Mouse (Mus musculus) forebrain, postnatal 0 days (tissue): ENCODE measurements at regions not wholly inside any gene's neighbourhood (a gene's known extent, or its start where the extent isn't known, plus 50 kb on each side); places are given as distances from the start of the nearest gene placed in this dataset.

Experiments used
- ATAC-seq: fragments of 200-750 bp; cut with Nextera tagmentation; 2 replicates; pipeline ENCODE4 v1.8.0; 2017; ENCODE audit warnings: mild to moderate bottlenecking, moderate library complexity
- DNase-seq: peaks from one replicate; pipeline ENCODE4 v3.0.0-alpha.2; 2015
- H3K27ac ChIP-seq: fragments of 300-500 bp; sonication (generic); 2 replicates; pipeline ENCODE4 v1.5.1; 2014; ENCODE audit warnings: low read depth, mild to moderate bottlenecking, antibody characterized with exemption, low read length, moderate library complexity, mixed read lengths
- H3K27me3 ChIP-seq: fragments of 300-500 bp; sonication (generic); 2 replicates; pipeline ENCODE4 v1.6.1; 2014; ENCODE audit warnings: mild to moderate bottlenecking, low read length, mixed read lengths; ENCODE audit not compliant: insufficient read depth
- H3K36me3 ChIP-seq: fragments of 300-500 bp; sonication (generic); 2 replicates; pipeline ENCODE4 v1.6.1; 2014; ENCODE audit warnings: mild to moderate bottlenecking, moderate library complexity; ENCODE audit not compliant: insufficient read depth
- H3K4me1 ChIP-seq: fragments of 300-500 bp; sonication (generic); 2 replicates; pipeline ENCODE4 v1.6.1; 2014; ENCODE audit warnings: antibody characterized with exemption; ENCODE audit not compliant: insufficient read depth
- H3K4me2 ChIP-seq: fragments of 300-500 bp; sonication (generic); 2 replicates; pipeline ENCODE4 v1.6.1; 2014; ENCODE audit warnings: low read depth, mild to moderate bottlenecking, moderate library complexity
- H3K4me3 ChIP-seq: fragments of 300-500 bp; sonication (generic); 2 replicates; pipeline ENCODE4 v1.5.1; 2014; ENCODE audit warnings: low read depth, low read length, mixed read lengths
- H3K9ac ChIP-seq: fragments of 300-500 bp; sonication (generic); 2 replicates; pipeline ENCODE4 v1.6.1; 2014; ENCODE audit warnings: mild to moderate bottlenecking
- H3K9me3 ChIP-seq: fragments of 300-500 bp; sonication (generic); 2 replicates; pipeline ENCODE4 v1.6.1; 2016; ENCODE audit warnings: low read length
- CTCF ChIP-seq: sonication (generic); IDR thresholded peaks from 2 replicates; pipeline ENCODE4 v1.5.1; 2016; ENCODE audit warnings: antibody characterized with exemption, control low read depth, low read depth
- WGBS: fragments of 180-500 bp; shearing (Covaris S2); extraction: QIAGEN DNeasy Blood & Tissue Kit; methylation state at CpG from one replicate; pipeline ENCODE4 v1.1.7; 2014; 5-methylcytosine and 5-hydroxymethylcytosine counted together

DNA sequence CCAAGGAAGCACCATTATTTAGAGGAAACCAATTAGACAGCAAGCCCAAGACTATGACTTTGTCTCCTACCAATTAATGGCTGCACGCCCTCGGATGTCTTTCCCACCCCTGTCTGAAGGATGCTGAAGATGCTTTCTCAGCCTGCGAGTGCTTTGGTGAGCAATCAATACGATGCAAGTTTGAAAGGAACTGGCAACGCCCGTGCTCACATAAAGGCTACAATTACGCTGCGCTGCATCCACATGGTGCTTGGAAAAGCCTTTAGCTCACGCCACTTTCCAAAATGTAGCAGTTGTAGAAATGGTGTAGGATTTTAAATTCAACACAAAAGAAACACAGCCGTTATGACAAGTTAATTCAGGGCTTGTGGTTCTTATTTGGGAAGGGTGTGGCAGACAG lies 136.5 kb upstream of the Slc22a23 start:
- DNase-seq (peak; percentile 37), ATAC-seq (peak; percentile 62)
- no peaks in the 10 kb centered on the region for H3K9me3 ChIP-seq
- no peak for TF ChIP-seq CTCF
- no peak overlapping the region for H3K27ac ChIP-seq
- H3K4me1 ChIP-seq: no peaks in the 10 kb centered on the region
- 57% methylated on average over 10 of the region's 10 CpGs for WGBS
- no peaks in the 10 kb centered on the region for H3K27me3 ChIP-seq
- no peak overlapping the region for H3K4me2 ChIP-seq
- no peaks in the 10 kb centered on the region for H3K36me3 ChIP-seq
- H3K4me3 ChIP-seq: no peak overlapping the region
- H3K9ac ChIP-seq: no peak overlapping the region

DNA sequence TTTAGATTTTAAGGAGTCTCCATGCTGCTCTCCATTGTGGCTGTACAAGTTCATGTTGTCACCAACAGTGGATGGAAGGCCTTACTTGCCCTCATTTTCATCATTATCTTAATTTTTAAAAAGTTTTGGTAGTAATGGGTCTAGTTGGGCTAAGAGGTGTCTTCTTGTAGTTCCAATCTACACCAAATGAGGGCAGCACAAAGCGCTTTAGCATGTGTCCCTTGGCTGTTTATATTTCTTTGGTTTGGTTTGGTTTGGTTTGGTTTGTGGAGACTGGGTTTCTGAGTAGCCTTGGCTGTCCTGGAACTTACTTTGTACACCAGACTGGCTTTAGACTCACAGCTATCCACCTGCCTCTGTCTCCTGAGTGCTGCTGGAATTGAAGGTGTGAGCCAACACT lies 125.4 kb upstream of the Slc22a23 start:
- WGBS: 75% methylated on average over 1 of the region's 1 CpGs
- Histone ChIP-seq H3K27me3 (no peaks in the 10 kb centered on the region), H3K4me2 (no peak overlapping the region), H3K9ac (no peak overlapping the region), H3K36me3 (no peaks in the 10 kb centered on the region), H3K27ac (no peak overlapping the region), H3K4me1 (no peaks in the 10 kb centered on the region), H3K4me3 (no peak overlapping the region), H3K9me3 (no peaks in the 10 kb centered on the region)
- ATAC-seq (no peak), DNase-seq (no peak)
- TF ChIP-seq CTCF: no peak

DNA sequence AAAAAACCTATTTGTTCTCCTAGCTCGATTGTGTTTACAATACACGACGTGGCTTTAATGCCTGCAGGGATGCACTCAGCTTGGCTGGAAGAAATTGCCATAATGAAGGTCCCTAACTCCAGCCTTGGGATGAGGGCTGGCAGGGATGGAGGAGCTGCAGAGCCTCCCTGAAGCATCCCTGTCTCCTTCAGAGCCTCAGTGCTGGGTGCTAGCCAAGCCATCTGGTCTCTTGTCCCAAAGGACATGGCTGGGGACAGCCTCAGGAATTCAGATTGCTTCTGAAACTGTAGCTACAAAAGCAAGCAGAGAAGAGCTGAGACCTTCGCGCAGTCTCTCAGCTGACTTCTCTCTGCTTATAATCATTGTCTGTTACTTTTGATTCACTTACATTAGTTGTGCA lies 124.6 kb upstream of the Slc22a23 start:
- Histone ChIP-seq H3K4me1 (no peaks in the 10 kb centered on the region), H3K4me2 (no peak overlapping the region), H3K4me3 (no peak overlapping the region), H3K27me3 (no peaks in the 10 kb centered on the region), H3K36me3 (no peaks in the 10 kb centered on the region), H3K9me3 (no peaks in the 10 kb centered on the region), H3K9ac (no peak overlapping the region), H3K27ac (no peak overlapping the region)
- WGBS: 66% methylated on average over 5 of the region's 5 CpGs
- no peak for DNase-seq
- no peak for TF ChIP-seq CTCF
- peak; percentile 34; the same call in 1 of the 2 replicates for ATAC-seq

DNA sequence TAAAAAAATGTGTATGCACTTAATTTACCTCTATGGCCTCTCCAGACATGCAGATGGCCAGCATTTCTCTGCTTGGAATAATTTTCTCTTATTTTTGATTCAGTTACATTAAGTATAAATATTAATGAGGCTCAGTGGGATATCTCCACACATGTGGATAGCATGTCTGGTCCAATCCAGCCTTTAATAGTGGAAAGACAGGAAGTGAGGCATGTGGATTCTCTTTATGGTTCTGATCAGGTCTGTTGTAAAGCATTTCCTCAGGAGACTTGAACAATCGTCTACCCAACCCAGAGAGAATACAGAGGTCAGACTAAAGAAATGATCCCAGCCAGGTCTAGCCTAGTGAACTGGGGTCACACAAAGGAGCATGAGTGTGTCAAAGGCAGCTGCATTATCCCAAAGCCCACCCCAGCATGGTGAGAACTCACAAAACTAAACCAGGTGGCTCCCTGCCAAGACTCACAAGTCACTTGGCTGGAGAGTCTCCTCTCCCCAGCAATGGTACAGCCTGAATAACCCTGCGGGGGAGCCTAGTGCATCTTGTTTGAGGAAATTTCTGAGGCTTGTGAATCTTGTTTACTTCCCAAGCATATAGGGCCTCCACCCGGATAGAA lies 123.3 kb upstream of the Slc22a23 start:
- H3K36me3 ChIP-seq: no peaks in the 10 kb centered on the region
- H3K27ac ChIP-seq: no peak overlapping the region
- ATAC-seq (no peak), DNase-seq (no peak)
- no peak overlapping the region for H3K4me2 ChIP-seq
- H3K4me1 ChIP-seq: no peaks in the 10 kb centered on the region
- WGBS: 48% methylated on average over 3 of the region's 3 CpGs
- H3K9ac ChIP-seq: no peak overlapping the region
- no peaks in the 10 kb centered on the region for H3K27me3 ChIP-seq
- no peak overlapping the region for H3K4me3 ChIP-seq
- H3K9me3 ChIP-seq: no peaks in the 10 kb centered on the region
- no peak for TF ChIP-seq CTCF

DNA sequence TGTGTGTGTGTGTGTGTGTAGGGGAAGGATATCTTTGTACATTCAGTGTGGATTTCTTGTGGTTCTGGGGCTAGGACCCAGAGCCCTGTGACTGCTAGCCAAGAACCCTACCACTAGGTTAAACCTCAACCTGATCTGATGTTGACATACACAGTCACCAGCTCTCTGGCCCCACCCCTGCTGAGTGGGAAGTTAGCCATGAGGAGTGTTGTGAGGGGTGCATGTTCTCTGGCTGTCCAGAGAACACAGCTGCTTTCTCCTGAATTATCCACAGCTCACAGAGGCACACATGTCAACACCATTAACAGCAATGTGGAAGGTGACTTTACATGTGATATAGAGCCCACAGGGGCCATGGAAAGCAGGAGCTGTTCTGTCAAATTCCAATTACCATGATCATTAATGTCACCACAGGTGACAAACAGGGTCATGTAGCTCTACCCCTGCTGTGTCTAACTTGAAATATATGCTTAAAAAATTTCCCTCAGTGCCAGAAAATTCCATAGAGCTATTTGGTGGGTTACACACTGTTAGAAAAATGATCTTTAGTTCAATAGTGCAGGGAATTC lies 121.0 kb upstream of the Slc22a23 start:
- H3K4me3 ChIP-seq: no peak overlapping the region
- H3K4me2 ChIP-seq: no peak overlapping the region
- H3K36me3 ChIP-seq: no peaks in the 10 kb centered on the region
- no peaks in the 10 kb centered on the region for H3K27me3 ChIP-seq
- no peaks in the 10 kb centered on the region for H3K9me3 ChIP-seq
- no peak for TF ChIP-seq CTCF
- no peak overlapping the region for H3K9ac ChIP-seq
- H3K4me1 ChIP-seq: no peaks in the 10 kb centered on the region
- DNase-seq (no peak), ATAC-seq (no peak)
- H3K27ac ChIP-seq: no peak overlapping the region

DNA sequence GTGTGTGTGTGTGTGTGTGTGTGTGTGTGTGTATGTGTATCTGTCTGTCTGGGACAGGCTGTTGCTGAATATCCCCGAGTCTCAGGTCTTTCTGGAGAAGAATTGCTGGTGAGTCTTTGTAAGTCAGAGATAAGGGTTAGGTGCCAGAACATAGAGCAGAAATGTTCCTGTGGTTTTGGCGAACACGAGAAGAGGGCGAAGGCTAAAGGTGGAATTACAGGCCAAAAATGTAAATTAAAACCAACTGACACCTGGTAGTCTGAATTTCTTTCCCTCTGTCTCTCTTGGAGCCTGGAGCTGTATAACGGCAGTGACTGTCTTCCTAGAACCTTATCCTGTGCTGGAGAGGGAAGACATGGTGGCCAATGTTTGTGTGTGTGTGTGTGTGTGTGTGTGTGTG lies 120.5 kb upstream of the Slc22a23 start:
- Histone ChIP-seq H3K27me3 (no peaks in the 10 kb centered on the region), H3K36me3 (no peaks in the 10 kb centered on the region), H3K4me2 (no peak overlapping the region), H3K9me3 (no peaks in the 10 kb centered on the region), H3K4me3 (no peak overlapping the region), H3K27ac (no peak overlapping the region), H3K9ac (no peak overlapping the region), H3K4me1 (no peaks in the 10 kb centered on the region)
- WGBS: 79% methylated on average over 5 of the region's 5 CpGs
- DNase-seq (no peak), ATAC-seq (no peak)
- TF ChIP-seq CTCF: no peak

DNA sequence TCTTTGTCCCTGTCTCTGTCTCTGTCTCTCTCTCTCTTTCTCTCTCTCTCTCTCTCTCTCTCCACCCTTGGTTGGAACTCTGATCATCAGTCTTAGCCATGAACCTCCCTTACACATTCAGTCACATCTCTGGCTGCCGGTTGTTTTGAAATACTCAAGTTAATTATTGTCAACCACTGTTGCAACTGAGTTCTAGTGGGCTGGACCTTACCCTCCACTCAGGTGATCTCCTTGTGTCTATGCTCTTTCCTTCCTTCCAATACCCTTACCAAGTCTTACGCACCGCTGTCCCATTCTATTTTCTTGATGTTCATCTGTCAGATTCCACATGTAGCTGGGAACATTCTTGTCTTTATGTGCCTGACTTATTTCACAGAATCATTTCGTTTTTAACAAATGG lies 119.2 kb upstream of the Slc22a23 start:
- Histone ChIP-seq H3K27ac (no peak overlapping the region), H3K4me2 (no peak overlapping the region), H3K4me3 (no peak overlapping the region), H3K4me1 (no peaks in the 10 kb centered on the region), H3K36me3 (no peaks in the 10 kb centered on the region), H3K27me3 (no peaks in the 10 kb centered on the region), H3K9me3 (no peaks in the 10 kb centered on the region), H3K9ac (no peak overlapping the region)
- no peak for DNase-seq
- WGBS: 93% methylated on average over 4 of the region's 4 CpGs
- no peak for TF ChIP-seq CTCF
- ATAC-seq: no peak
